Mouse (Mus musculus): ENCODE measurements around the gene Gm15557.
"Not testable (repeated sequence)": the region's sequence is repeated elsewhere in the genome, so short reads cannot be mapped to it uniquely, and the experiment has no call there.

The Gm15557 gene

DNA sequence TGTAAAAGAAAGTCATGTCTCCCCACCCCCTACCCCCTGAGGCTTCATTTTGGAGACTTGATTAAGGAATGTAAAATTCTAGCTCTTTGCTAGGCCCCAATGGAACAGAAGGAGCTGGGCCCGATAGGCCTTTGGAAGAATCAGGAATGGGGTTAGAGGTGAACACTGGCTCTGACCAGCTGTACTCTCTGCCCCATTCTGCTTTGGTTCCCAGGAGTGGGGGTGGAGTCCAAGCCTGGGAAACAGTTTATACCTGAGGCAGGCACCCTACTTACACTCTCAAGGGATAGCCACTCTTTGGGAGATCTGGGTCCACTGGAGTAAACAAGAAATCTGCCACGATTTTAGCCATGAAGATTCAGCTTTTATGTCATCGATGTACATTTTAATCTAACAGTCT, at the start of gene Gm15557:
Gm15557 (plus strand) TSS at position 48 of the 400 bp plus-strand sequence.
- no peak for DNase-seq

DNA sequence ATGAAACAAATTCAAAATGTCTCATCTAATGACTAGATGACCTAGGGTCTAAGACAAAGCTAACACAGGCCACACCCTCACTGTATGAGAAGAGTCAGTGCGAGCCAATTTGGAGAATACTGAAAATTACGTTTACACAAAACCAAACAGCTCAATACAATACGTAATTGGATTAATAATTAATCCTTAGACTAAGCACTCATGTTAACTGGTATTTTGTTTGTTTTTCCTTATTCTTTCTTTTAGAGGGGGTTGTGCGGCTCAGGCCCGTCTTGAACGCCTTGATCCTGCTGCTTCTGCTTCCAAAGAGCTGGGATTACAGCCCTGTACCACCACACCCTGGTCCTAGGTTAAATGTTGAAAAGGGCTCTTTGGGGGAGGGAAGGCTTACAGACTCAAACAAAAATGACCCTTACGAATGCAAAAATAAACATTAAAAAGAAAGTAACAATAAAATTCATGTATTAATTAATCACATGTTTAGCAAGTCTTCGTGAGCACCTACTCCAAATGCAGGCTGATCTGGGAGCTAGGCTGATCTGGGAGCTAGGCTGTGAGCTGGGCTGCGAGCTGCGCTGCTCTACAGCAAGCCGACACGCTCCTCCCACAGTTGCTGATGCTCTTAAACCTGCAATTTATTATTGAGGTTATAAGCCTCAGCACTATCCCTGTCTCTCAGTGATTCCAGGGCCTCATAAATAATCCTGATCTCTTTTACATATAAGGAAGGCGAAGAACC, 46.1 kb upstream of the Gm15557 start:
- no peak for DNase-seq

DNA sequence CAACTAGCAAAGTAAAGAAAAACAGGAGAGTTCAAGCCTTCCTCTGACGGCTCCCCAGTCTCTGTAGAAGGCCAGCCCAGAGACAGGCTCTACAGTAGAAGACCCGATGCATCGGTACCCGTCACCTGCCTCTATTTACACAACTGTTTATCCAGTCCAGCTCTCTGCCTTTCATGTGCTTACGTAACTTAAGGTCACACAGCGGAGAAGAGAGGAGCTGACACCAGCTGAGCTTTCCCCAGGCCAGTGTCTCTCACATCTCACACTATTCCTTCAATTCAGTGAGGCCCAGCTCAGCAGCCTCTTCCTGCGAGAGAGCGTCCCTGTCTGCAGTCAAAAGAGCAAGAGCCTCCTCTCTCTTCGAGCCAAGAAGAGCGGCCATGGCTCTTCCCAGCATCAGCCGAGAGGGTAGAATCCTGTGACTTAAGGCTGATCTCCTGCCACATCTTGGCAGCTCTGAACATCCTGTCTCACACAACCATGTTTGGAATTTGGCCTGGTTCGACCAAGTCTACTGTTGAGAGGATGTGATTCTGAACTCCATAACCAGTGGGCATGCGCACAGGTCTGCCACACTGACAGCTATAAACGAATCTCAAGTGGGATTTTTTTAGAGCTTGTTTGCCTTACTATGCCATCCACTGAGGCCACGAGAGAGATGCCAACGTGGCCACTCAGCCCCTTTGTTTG, 45.3 kb upstream of the Gm15557 start:
- DNase-seq: no peak

DNA sequence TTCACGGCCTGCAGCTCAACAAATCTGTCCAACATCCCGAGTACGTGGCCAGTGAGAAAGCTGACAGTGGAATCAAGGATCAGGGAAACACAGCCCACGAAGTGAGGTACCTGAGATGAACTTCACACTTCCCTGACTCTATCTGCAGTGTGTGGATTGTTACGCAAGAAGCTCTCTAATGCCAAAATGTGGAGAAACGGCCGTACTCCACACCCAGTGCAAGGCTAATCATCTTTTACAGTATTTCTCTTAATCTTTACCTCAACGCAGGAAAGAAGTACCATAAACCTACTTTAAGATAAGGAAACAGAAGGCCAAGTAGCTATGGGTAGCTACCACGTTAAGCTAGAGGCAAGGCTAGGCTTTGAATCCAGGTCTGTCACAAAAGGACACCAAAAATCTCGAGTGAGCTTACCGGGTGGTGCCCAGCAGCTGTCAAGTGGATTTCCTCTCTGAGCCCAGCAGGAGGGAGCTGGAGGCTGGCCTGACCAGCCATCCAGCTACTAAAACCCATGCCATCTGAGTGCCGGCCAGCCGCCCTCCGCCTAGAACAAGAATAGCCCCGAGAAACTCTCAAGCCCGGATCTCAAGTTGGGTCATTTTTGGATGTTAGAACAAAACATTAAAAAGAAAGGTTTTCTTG, 37.4 kb upstream of the Gm15557 start:
- no peak for DNase-seq

DNA sequence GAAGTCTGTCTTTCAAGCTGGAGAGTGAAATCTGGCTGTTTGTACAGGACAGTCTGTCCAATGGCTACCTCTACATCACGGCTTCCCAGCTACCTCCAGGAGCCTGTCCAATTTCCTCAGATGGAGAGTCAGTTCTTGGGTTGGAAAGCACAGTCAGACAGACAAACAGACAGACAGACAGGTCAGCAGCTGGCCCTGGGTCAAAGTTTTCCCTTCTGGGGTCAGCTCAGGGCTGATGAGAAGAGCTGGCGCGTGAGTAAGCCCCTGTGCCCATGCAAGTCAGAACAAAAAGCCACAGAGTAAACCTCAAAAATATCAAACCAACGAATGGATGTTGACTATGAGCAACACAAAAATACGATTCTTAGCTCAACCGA, 36.9 kb upstream of the Gm15557 start:
- DNase-seq: no peak

DNA sequence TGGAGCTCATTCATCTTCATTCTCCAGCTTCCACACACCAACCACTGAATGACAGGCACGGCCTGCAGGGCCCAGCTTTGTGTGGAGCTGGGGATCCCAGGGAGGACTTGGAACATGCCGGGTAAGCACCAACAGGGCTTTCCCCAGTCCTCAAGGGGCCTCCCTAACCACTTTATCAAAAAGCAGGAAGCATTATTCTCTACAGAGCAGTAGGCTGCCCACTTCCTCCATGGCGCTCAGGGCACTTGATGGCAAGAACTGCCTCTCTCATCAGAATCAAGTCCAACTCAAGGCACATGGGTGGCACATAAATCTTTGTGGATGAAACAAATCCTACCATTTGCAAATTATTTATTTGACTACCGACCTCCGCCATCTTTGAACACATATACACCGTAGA, 25.8 kb upstream of the Gm15557 start:
- no peak for DNase-seq

DNA sequence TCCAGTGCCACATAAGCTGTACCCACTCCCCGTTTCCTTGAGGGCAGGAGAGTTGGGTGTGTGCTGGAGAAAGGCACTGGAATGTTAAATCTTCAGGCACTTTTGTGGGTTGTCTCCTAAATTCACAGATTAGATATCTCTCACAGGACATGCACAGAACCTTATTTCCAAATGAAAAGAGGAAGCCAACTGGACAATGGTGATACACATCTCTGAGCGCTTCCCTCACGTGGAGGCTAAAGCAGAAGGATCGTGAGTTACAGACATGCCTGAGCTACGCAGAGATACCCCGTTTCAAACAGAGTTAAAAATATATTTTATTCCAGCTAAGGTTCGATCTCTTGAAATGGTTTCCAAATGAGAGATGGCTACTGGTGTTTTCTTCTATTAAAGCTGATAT, 17.4 kb upstream of the Gm15557 start:
- DNase-seq: no peak

DNA sequence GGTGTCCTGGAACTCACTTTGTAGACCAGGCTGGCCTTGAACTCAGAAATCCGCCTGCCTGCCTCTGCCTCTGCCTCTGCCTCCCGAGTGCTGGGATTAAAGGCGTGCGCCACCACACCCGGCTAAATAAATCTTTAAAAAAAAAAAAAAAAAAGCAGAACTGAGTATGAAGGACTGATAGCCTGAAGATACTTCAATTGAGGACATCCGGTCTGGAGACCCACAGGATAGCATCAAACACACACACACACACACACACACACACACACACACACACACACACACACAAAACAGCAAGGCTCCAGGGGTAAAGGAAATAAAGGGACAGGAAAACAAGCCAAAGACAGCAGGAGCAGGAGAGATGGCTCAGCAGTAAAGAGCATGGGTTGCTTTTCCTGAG, 15.3 kb upstream of the Gm15557 start:
- not testable (repeated sequence) for DNase-seq

DNA sequence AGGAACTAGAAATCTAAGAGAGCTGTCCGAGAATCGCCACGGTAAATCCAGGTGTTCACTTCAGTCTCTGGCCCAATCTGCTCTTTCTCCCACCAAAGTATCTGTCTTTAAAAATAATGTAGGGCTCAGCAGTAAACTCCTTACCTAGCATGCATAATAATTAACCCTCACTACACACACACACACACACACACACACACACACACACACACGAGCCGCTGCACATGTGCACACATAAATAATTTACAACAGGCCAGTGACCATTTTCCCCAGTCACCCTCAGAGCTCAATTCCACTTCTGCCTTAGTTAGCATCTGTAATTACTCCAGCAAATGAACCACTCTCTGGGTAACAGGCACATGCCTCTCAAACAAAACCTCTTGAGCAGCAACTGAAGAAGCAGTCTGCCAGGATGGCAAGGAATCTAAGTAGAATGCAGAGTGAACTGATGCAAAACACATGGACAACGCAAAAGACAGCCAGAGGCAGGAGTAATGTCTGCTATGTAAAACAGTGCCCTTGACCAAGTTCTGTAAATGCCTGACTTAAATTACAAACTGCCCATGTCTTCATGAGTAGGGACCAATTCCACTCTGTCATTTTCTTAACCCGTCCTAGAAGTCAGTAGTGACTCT, 11.7 kb upstream of the Gm15557 start:
- peak; percentile 20 for DNase-seq

DNA sequence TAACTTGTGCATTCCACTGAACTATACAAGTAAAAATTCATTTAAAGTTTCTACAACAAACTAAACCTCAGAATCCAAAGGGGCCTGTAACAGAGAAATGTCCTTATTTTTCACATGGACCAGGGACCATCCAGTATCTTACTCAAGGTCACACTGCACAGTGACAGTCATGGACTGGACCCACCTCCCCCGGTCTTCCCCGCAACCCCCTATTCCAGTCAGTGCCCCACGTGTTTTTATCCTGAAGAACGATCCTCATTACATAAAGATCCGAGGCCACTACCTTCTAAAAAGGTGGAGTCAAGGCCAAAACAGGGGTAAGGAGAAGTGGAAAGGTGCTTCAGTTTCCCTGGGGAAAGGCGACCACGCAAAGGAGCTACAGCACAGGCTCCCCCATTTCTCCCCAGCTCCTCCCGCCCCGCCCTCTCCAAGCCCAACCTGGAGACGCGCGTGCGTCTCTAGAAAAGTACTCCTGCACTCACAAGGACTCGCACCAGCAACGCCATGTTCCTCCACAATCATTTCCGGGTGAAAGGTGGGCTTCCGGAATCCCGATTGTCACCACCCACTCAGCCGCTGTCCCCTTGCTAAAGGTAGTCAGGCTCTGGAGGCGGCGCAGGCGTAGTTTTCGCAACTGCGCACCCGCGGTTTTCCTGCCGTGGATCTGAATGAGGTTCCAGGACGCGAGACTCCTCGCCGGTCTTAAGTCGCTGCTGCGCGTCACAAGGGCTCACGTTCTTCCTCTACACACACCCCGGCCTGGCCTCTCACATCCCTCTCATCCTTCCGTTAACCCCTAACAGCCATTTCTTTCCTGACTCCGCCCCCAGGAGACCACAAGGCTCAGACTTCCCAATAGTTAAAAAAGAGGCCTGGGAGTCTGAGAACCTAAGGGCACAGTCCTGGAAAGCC, 10.7 kb upstream of the Gm15557 start, which contains the start of gene Uqcc1:
Uqcc1 (minus strand) TSS at position 780 of the 912 bp plus-strand sequence.
- DNase-seq: peak; percentile 94

DNA sequence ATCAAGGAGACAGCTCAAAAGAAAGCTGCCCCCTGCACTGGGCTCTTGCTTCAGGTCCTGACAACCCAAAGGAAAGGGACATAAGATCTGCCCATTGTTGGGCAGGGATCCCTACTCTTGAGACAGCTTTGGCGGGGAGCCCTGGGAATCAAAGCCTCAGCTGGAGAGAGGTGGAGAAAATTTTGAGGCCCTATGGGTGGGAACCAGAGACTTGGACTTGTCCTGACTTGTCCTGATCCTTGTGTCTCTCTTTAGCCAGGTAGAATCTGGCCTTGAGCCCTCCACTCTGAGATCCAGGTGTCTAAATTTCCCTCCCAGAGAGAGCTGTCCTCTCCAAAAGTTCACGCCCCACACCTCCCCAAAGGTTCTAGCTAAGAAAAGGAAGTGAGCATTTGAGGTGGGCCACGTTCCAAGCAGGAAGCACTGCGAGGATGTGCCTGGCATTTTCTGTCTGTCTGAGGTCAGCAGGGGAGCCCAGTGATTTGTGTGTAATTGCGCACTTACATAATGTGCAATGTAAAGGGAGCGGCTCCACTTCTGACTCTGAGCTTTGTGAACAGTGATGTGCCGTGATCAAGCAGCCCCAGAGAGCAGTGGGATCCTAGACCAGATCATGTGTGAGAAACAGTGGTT, 515 bp upstream of the Gm15557 start:
- no peak for DNase-seq

DNA sequence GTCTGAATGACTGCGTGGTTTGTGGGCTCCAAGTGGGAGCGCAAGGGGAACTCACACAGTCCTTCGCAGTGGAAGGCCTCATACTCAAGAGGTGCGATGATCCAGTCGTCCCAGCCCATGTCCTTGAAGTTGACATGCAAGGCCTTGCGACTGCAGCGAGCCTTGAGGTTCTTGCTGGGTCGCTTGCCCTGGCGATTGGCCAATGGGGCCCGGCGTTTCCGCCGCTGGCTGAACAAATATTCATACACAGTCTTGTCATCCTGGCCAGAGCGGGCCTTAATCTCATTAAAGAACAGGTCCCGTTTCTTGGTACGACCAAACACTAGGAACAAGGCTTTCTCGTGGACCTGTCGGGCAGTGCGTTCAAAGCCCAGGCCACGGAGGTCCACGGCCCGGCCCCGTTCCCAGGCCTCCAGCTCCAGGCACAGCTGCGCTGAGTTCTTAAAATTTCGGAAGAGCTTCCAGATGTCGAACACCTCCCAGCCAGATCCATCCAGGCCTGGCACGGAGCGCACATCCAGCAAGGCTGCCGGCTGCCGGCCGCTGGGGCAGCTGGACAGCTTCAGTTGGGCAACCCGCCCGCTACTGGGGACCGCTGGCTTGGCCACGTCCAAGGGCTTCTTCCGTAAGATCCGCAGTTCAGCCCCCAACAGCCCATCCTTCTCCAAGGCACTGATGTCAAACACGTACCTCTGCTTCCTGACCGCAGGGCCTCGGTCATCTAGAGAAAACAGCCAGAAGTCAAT, 1.3 kb downstream of the Gm15557 start:
- no peak for DNase-seq

DNA sequence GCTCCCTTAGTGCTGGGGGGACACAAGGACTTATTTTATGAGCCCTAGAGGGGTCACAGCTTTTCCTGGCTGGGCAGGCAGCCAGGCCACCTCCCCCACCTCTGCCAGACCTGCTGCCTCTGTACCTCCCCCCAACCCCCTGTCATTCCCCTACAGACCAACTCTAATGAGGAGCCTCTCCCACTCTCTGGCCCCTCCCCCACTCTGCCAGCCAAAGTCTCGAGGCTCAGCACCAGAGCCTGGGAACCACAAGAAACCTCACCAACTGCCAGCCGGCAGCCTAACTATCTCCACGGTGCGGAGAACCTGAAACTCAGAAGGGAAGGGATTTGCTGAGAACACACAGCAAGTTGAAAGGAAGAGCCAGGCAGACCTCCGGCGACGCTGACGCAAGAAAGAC, 2.9 kb downstream of the Gm15557 start:
- DNase-seq: no peak

DNA sequence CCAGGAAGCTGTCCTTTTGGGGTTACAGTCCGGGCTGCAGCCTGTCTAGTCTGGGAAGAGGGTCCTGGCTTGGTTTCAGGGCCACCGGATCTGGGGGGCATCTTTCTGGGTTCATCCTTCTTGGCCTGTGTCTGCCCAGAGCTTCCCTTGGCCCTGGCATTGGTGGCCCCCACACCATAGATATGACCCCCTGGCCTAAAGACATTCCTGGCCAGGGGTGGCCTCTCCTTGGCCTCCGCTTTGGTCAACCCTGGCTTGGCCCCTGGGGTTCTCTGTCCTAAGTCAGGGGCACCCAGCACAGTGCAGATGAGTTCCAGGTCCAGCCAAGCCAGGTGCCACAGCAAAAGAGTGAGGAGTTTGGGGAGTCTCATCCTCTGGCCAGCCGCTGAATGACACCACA, 4.2 kb downstream of the Gm15557 start:
- DNase-seq: no peak

DNA sequence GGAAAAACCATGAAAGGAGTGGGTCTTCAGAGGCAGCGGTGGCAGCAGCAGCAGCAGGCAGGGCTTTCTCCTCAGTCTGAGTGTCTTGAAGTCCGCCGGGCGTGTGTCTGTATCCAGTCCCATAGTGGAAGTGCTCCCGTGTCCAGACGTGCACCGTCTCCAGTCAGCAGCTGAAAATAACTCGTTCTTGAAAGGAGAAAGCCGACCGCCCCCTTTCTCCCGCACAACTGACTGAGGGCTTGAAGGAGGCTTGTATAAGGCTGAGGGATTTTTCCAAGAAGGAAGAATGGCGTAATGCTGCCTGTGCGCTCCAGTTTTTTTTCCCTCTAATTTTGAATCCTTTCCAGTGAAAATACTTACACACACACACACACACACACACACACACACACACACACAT, 4.6 kb downstream of the Gm15557 start, which contains the start of gene Gdf5:
Gdf5 (minus strand) TSS at position 244 of the 400 bp plus-strand sequence.
- no peak for DNase-seq

DNA sequence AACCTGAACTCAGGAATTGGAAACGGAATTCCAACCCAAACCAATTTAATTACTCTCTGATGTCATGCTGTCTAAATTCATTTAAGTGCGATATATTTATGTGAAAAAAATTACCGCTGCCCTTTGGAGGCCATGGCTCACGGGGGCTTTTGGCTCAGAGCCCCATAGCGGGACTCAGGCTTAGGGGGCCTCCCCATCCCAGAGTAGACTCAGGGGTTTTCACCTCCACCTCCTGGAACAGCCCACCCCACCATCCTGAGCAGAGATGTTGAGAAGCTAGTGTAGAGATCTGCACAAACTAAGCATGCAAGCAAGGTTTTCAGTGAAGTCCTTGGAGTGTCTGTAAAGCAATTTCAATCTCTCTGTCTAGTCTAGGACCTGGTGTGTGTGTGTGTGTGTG, 5.1 kb downstream of the Gm15557 start:
- no peak for DNase-seq

DNA sequence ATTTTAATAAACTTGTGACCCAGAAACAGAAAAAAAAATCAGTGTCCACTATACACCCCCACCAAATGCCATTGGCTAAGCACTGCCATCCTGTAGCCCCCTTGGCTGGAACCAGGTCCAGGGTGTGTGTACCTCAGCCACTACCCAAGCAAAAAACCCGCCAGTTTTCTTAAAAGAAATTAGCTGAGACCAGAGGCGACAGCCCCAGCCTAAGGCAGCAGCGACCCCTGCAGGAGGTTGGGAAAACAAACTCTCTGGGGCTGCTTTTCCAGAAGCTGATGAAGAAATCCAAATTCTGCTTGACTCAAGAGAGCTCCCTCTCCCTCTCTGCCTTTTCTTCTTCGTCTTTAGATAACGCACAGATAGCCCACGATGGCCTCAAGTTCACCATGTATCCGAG, 5.5 kb downstream of the Gm15557 start:
- peak; percentile 66 for DNase-seq

DNA sequence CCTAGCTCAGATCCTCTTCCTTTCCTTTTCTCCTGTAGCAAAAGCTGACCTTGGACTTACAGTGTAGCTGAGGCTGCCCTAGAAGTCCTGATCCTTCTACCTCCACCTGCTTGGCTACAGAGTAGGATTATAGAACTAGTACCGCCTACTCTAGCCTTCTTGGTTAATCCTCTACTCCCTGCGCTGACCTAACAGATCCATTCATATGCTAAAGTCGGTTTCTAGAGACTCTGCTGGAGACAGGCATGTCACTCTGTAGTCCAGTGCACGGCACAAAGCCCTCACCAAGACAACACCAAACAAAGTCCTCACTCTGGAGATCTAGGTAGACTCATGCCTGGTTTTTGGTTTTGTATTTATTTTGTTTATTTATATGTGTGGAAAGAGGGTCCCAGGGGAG, 6.0 kb downstream of the Gm15557 start:
- DNase-seq: no peak

DNA sequence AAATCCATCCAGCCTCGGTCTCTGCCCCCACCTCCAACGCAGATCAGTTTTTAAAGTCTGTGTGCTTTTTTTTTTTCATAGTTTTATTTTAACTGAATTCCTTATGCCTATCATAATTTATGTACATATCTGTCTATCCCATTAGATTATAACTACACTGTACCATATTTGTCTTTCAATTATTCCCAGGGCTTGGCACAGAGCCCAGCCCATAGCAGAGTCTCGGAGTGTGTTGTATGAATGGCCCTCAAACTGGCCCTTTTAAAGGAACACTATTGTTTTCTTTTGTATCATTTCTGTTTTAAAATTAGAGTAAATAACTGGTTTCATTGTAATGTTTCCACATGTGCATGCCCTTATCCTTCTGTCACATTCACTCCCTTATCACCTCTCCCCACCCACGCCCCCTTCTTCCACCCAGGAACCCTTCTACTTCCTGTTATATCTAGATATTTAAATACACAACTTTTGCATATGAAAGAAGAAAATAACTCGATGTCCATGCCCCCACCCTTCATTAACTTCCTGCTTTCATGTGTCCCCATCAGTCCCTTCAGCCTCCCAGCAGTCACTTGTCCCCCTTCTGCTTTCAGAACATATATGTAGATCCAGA, 7.0 kb downstream of the Gm15557 start:
- DNase-seq: no peak

DNA sequence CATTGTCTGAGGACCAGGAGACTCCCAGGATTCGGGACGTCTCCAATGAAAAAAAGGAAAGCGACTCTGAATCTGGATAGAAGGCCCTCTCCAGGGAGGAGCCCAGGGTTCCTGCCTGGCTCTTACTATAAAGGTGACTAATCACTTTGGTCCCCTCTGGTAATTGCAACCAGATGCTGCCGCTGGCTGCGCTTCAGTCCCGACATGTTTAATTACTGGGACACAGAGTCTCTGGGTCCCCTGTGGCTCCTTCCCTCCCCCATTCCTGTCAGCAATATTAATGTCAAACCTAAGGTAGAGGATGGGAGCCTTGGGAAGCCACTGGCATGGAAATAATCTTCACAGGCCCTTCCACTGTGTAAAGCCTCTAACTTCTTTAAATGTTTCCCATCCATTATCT, 8.8 kb downstream of the Gm15557 start:
- DNase-seq: no peak

DNA sequence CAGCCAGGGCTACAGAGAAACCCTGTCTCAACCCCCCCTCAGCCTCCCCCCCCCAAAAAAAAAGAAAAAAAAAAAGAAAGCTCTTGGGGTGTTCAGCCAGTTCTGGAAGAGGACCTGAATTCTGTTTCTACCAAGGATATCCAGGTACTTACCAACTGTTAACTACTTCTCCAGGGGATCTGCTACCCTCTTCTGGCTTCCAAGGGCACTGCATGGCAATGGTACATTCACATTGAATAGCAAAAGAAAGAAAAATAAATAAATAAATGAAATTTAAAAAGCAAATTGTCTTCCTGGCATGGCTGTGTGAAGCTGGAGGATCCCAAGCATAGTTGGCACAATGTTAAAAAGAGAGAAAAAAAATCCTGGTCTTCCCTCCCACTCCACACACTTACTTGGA, 11.5 kb downstream of the Gm15557 start:
- peak; percentile 80 for DNase-seq
